Mouse (Mus musculus) gastrocnemius, postnatal 14 days (tissue): ENCODE measurements around the gene Oaz3. TPM values are rescaled to one million over a fixed set of nuclear protein-coding genes. Genes with fewer than 3 reads are reported as not detected.
A peak's percentile ranks its signal among the peaks of the same experiment; 100 is the strongest.

Experiments used
- DNase-seq: peaks from one replicate; pipeline ENCODE4 v3.0.0; 2021; ENCODE audit warnings: mixed read lengths
- intact Hi-C: fragments of 180-260 bp; cut with DNase I; formaldehyde crosslinking; loops from one replicate; pipeline ENCODE4 v1.15.1; 2025; ENCODE audit warnings: low total_unique reads
- long read RNA-seq, 2 experiments: library from polyadenylated mRNA; stranded (forward); transcript quantifications; one replicate each; pipeline ENCODE4 v2.0.0; 2021
- total RNA-seq, 2 experiments: library from RNA; stranded (reverse); gene quantifications; 2 replicates each; pipeline ENCODE4 v1.2.3; 2021

The Oaz3 gene
- total RNA-seq = not detected
- long read RNA-seq, experiment 1 = 0 reads
- long read RNA-seq, experiment 2 = 0 reads

- intact Hi-C loops = no loop called here
- DNase-seq = no peak
Observed at GRCm38 (mm10) chr3:94443597-94443964, at the start of gene Oaz3. Gene Oaz3 (minus strand): TSS chr3:94443915.

GRCm38 (mm10) chr3:94487581-94487980 lies 43.9 kb upstream of the Oaz3 start:
- no peak for DNase-seq
- intact Hi-C loops = no loop called here

GRCm38 (mm10) chr3:94485922-94486321 lies 42.2 kb upstream of the Oaz3 start:
- no peak for DNase-seq
- intact Hi-C loops = no loop called here

GRCm38 (mm10) chr3:94483790-94484439 lies 40.2 kb upstream of the Oaz3 start:
- intact Hi-C loops = no loop called here
- no peak for DNase-seq

GRCm38 (mm10) chr3:94482764-94483385 lies 39.2 kb upstream of the Oaz3 start:
- DNase-seq = no peak
- intact Hi-C loops = no loop called here

GRCm38 (mm10) chr3:94481429-94481828 lies 37.7 kb upstream of the Oaz3 start:
- intact Hi-C loops = no loop called here
- no peak for DNase-seq

GRCm38 (mm10) chr3:94480291-94480884 lies 36.7 kb upstream of the Oaz3 start, which contains the start of gene Riiad1:
Gene Riiad1 (minus strand): TSS chr3:94480341.
- intact Hi-C loops = no loop called here
- DNase-seq = no peak

GRCm38 (mm10) chr3:94479564-94479963 lies 35.8 kb upstream of the Oaz3 start:
- DNase-seq = no peak
- intact Hi-C loops = no loop called here

GRCm38 (mm10) chr3:94478591-94479169 lies 35.0 kb upstream of the Oaz3 start:
- DNase-seq = no peak
- intact Hi-C loops = no loop called here

- intact Hi-C loops = no loop called here
- DNase-seq = no peak
Observed at GRCm38 (mm10) chr3:94477981-94478422, 34.3 kb upstream of the Oaz3 start, which contains the start of gene Celf3. Gene Celf3 (plus strand): TSS chr3:94478295.

GRCm38 (mm10) chr3:94477444-94477843 lies 33.7 kb upstream of the Oaz3 start:
- intact Hi-C loops = no loop called here
- no peak for DNase-seq

GRCm38 (mm10) chr3:94476301-94477035 lies 32.8 kb upstream of the Oaz3 start:
- no peak for DNase-seq
- intact Hi-C loops = no loop called here

- intact Hi-C loops = no loop called here
- DNase-seq = no peak
Observed at GRCm38 (mm10) chr3:94473567-94474232, 30.0 kb upstream of the Oaz3 start.

GRCm38 (mm10) chr3:94473115-94473505 lies 29.4 kb upstream of the Oaz3 start:
- intact Hi-C loops = no loop called here
- DNase-seq = no peak

- DNase-seq = peak; percentile 41
- intact Hi-C loops = no loop called here
Observed at GRCm38 (mm10) chr3:94472447-94473114, 28.9 kb upstream of the Oaz3 start.

GRCm38 (mm10) chr3:94468931-94469330 lies 25.2 kb upstream of the Oaz3 start:
- DNase-seq = no peak
- intact Hi-C loops = no loop called here

- no peak for DNase-seq
- intact Hi-C loops = no loop called here
Observed at GRCm38 (mm10) chr3:94465632-94466430, 22.1 kb upstream of the Oaz3 start.
